Mouse (Mus musculus) spleen, postnatal 36 days (tissue): ENCODE results near the gene Hjurp.

Experiments
- DNase-seq, 2 experiments: peaks; one replicate each; pipeline ENCODE4 v3.0.0; 2022; ENCODE audit warnings: low spot score in 2 of 2, mixed read lengths in 1 of 2

Hjurp gene

GRCm38 (mm10) chr1:88298686-88299528 lies 21.5 kb upstream of the Hjurp start:
- DNase-seq: no peak

GRCm38 (mm10) chr1:88297480-88298258 lies 20.2 kb upstream of the Hjurp start:
- DNase-seq: peak in 1 of 2 experiments; percentile 14

- no peak for DNase-seq
Measured at GRCm38 (mm10) chr1:88296171-88296920, 18.9 kb upstream of the Hjurp start.

GRCm38 (mm10) chr1:88294650-88295049 lies 17.2 kb upstream of the Hjurp start:
- no peak for DNase-seq

- no peak for DNase-seq
Measured at GRCm38 (mm10) chr1:88292057-88292456, 14.6 kb upstream of the Hjurp start.

- DNase-seq: no peak
Measured at GRCm38 (mm10) chr1:88291409-88292005, 14.1 kb upstream of the Hjurp start.

- DNase-seq: peak in 1 of 2 experiments; percentile 8
Measured at GRCm38 (mm10) chr1:88290511-88290910, 13.1 kb upstream of the Hjurp start.

- DNase-seq: peak in 1 of 2 experiments; percentile 33
Measured at GRCm38 (mm10) chr1:88289917-88290316, 12.5 kb upstream of the Hjurp start.

GRCm38 (mm10) chr1:88289152-88289551 lies 11.7 kb upstream of the Hjurp start:
- no peak for DNase-seq

GRCm38 (mm10) chr1:88288789-88289127 lies 11.3 kb upstream of the Hjurp start:
- peak in 1 of 2 experiments; percentile 2 for DNase-seq

GRCm38 (mm10) chr1:88288056-88288788 lies 10.8 kb upstream of the Hjurp start:
- peak in 1 of 2 experiments; percentile 7 for DNase-seq

GRCm38 (mm10) chr1:88287697-88287980 lies 10.2 kb upstream of the Hjurp start:
- DNase-seq: no peak

- no peak for DNase-seq
Measured at GRCm38 (mm10) chr1:88286887-88287696, 9.7 kb upstream of the Hjurp start.

- DNase-seq: no peak
Measured at GRCm38 (mm10) chr1:88286136-88286845, 8.9 kb upstream of the Hjurp start.

- no peak for DNase-seq
Measured at GRCm38 (mm10) chr1:88285652-88286051, 8.2 kb upstream of the Hjurp start.

GRCm38 (mm10) chr1:88284946-88285320 lies 7.5 kb upstream of the Hjurp start:
- DNase-seq: no peak

GRCm38 (mm10) chr1:88284228-88284945 lies 7.0 kb upstream of the Hjurp start:
- no peak for DNase-seq

GRCm38 (mm10) chr1:88283376-88284227 lies 6.2 kb upstream of the Hjurp start:
- peak in 1 of 2 experiments; percentile 49 for DNase-seq
